Mouse (Mus musculus): ENCODE results near the gene Ing5. TPM values are rescaled to one million over a fixed set of nuclear protein-coding genes. Genes with fewer than 3 reads are reported as not detected.

Ing5 gene
- polyA plus RNA-seq (2017; shearing (Covaris generic)), result 51.6 TPM

GRCm38 (mm10) chr1:93803556-93804507 lies at the start of gene Ing5:
Gene Ing5, plus strand, starts transcription at chr1:93803965.

GRCm38 (mm10) chr1:93754573-93755290 lies 49.0 kb upstream of the Ing5 start, which contains the start of gene Thap4:
Gene Thap4, minus strand, starts transcription at chr1:93754864.

GRCm38 (mm10) chr1:93801741-93802238 lies 2.0 kb upstream of the Ing5 start, which contains the start of gene Dtymk:
Gene Dtymk, minus strand, starts transcription at chr1:93801934.

GRCm38 (mm10) chr1:93824609-93825008 lies 20.8 kb downstream of the Ing5 start, which contains the start of gene D2hgdh:
Gene D2hgdh, plus strand, starts transcription at chr1:93824909.

GRCm38 (mm10) chr1:93861048-93861447 lies 57.3 kb downstream of the Ing5 start, which contains the start of gene Gal3st2:
Gene Gal3st2, plus strand, starts transcription at chr1:93861306.

Other genes starting within 250 kb of the Ing5 start
- 136 TPM for gene Stk25, start 145.3 kb upstream of the Ing5 start, polyA plus RNA-seq (2017; shearing (Covaris generic))
- 0.99 TPM for gene Bok, start 118.3 kb upstream of the Ing5 start, polyA plus RNA-seq (2017; shearing (Covaris generic))
- 108 TPM for gene Atg4b, start 52.5 kb upstream of the Ing5 start, polyA plus RNA-seq (2017; shearing (Covaris generic))
- 20.1 TPM for gene Thap4, start 49.1 kb upstream of the Ing5 start, polyA plus RNA-seq (2017; shearing (Covaris generic))
- 36.8 TPM for gene Dtymk, start 2.0 kb upstream of the Ing5 start, polyA plus RNA-seq (2017; shearing (Covaris generic))
- 18.7 TPM for gene D2hgdh, start 20.9 kb downstream of the Ing5 start, polyA plus RNA-seq (2017; shearing (Covaris generic))
- gene Gal3st2, start 57.3 kb downstream of the Ing5 start, polyA plus RNA-seq (2017; shearing (Covaris generic)), result not detected
- gene Gal3st2b, start 114.3 kb downstream of the Ing5 start, polyA plus RNA-seq (2017; shearing (Covaris generic)), result 0.23 TPM
- gene Gal3st2c, start 186.5 kb downstream of the Ing5 start, polyA plus RNA-seq (2017; shearing (Covaris generic)), result 0.09 TPM
- gene Neu4, start 216.5 kb downstream of the Ing5 start, polyA plus RNA-seq (2017; shearing (Covaris generic)), result 0.24 TPM
- 132 TPM for gene Pdcd1, start 248.6 kb downstream of the Ing5 start, polyA plus RNA-seq (2017; shearing (Covaris generic))

Measured in effector memory CD4-positive, alpha-beta T cell, adult 7 months (primary cell).